Mouse (Mus musculus): ENCODE measurements around the gene Slamf8.

The Slamf8 gene

DNA sequence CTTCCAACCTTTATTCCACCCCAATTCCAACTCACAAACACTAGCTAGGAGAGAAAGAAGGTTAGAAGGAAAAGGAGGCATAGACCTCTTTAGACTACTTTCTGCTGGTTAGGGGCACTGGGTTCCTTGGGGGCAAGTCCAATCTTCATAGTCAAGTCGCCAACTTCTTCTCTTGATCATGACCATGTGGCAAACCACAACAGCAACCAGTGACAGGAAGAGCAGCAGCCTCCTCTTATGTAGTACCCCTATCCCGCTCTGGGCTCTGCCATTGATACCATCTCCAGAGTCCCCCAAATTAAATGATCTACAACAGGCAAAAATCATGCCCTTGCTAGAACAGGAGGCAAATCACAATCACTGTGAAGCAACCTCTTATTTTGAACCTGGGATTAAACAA is 3.6 kb upstream of the Slamf8 start:
- no peak for DNase-seq (ENCODE audit: low spot score in 2 of 2)

DNA sequence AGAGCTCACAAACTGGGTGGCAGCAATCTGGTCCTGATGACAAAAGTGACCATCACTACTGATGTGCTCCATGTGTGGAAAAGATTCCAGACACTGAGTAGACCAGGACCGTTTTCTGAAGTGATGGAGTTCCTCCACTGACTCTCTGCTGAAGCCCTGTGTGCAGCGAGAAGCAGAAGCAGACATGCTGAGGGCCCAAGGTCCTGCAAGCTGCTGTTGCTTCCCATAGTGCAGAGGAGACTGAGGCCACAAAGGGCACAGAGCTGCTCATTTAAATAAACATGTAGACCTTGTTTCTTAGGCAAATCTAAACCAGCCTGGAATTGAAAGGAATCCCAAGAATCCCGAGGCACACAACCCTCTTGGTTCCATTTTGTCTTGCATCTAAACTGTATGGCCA is 3.0 kb upstream of the Slamf8 start:
- no peak for DNase-seq (ENCODE audit: low spot score in 2 of 2)

DNA sequence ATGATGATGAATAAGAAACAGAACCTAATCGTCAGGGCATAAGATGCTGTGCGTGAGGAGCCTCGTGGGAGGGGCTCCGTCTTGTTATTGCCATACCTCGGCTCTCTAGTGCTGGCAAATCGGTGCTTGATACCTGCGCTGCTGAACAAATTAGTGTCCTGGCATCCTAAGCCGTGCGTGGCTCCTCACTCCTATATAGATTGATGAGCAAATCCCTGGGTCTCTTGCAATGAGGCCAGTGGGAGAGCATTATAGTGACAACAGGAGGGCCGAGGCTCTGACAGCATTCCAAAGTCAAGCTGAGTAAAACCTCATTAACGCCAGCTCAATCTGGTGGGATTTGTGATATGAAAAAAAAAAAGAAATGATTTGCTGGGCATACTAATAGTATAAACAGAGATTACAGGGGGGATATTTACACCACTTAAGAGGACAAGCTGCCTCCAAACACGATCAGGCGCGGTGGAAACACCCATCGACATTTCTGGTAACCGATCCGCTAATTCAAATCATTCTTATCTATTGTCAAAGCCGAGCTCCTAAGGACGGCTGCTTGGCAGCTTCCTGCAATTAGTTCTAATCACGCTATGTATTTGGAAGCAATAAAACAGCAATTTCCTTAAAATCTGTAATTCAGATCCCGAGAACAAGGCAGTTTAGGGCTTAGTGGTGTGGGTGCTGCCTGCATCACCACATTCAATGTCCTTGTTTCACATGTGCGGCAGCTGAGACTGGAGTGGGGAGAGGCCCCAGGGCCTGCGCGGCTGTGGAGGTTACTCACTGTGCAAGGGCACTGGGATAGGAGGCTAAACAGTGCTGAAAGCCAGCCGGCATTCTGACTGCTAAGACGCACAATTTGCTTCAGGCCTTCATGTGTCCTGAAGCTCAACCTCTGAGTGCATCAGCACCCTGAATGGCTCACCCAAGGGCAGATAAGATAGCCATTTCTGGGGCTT is 4.5 kb downstream of the Slamf8 start:
- no peak for DNase-seq (ENCODE audit: low spot score in 2 of 2)

DNA sequence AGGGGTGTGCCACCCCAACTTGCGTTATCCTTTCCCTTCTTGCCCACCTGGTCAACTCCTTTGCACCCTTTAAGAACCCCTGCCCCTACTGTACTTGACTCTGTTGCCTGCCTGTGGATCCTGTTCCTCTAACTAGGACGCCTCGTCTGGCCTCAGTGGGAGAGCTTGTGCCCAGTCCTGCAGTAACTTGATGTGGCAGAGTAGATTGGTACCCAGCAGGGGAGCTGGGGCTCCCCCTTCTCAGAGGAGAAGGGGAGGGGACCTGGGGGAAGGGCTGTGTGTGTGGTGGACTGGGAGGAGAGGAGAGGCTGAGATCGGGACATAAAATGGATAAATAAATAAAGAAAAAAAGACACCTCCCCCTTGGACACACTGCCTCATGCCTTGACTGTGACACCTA is 5.3 kb downstream of the Slamf8 start:
- no peak for DNase-seq (ENCODE audit: low spot score in 2 of 2)

DNA sequence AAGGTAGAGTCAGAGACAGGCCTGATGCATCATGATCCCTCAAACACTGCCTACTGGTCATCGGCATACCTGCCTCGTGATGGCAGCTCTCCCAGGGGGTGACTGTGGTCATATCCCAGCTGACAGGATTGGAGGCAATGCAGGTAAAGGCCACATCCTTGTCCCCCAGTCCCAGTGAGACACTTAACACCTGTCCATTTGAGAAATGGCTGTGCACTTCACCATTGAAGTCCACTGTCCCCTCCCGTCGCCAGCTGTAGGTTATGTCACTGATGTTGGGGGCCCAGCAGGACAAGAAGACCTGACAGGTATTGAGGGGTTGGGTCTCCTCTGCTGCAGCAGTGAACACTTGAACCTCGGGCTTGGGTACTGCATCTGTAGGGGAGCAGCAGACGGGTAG is 6.1 kb downstream of the Slamf8 start:
- DNase-seq (ENCODE audit: low spot score in 2 of 2) = no peak

DNA sequence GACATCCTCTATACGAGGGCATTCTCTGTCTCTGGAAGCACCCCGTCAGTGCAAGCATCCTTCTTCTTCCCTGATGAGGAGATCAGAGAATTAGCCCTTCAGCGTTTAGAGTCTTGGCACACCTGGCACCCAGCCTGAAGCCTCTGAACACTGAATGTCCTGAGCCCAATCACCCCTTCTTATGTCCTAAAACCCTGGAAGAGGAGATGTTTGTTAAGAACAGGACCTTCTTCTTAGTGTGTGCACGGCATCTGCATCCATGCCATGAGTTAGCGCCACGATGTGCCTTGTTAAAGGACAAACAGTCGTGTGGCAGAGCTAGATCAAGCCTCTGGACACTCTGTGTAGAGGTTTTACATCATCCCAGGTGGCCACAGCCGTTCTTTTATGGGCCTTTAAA is 7.9 kb downstream of the Slamf8 start:
- no peak for DNase-seq (ENCODE audit: low spot score in 2 of 2)

DNA sequence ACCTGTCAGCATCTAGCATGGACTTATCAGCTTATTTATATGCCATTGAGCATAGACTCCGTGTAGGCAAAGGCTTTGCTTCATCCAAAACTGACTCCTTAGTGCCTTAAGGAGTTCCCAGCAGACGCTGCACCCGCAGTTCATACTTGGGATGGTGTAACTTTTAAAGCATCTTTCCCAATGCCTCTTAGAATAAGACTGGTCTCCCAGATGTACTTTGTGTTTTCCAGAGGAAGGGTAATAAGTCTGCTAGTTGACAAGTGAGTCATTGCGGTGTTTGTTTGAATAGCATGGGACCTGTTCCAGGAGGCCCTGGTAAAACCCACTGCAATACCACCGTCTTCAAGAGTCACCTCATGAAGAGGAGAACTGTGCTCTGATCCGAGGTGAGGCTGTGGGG is 10.3 kb downstream of the Slamf8 start:
- DNase-seq (ENCODE audit: low spot score in 2 of 2) = no peak

DNA sequence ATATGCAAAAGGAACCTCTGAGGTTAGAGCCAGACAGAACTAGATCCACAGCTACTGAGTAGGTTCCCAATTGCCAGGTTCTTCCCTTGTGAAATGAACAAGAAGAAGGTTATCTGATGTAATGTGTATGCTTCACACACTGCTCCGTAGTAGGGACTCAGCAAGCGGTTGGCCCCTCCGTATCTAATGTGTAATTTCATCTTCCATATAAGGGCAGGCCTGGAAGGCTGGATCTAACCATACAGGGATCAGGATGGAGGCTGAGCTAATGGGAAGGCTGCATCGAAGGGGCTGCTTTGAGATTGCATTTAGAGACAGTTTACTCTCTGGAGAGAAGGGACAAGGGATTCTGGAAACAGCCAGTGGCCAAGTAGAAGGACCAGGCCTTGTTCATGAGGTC is 22.6 kb downstream of the Slamf8 start:
- no peak for DNase-seq (ENCODE audit: low spot score in 2 of 2)

DNA sequence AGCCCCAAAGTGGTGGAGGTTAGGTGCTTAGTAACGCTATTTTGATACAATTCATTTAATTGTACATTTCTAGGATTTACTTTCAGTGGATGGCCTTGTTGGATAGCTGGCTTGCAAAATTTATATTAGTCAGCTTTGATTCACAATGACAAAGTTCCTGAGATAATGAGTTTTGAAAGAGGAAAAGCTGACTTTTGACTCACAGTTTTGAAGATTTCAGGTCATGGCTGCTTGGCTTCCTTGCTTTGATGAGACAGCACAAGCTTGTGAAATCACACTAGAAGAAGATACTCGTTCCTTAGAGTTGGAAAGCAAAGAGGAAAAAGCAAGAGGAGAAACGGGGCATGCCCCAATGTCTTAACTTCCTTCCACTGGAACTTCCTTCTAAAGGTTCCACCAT is 24.2 kb downstream of the Slamf8 start:
- no peak for DNase-seq (ENCODE audit: low spot score in 2 of 2)

DNA sequence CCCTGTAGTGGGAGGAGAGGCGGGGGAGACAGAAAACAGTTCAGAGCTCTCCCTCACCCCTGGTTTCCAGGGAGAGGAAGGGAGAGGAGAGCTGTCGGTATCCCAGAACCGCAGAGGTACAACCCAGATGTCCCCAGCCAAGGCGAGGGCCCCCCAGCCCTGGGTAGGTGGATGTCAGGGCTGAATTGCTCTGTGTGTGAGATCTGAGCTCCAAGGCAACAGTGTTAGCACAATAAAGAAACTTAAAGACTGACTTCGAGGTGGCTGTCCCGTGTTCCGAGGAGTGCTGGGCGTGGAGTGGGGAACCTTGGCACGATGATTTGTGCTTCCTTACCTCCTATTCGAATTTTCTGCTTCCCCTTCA is 26.9 kb downstream of the Slamf8 start:
- DNase-seq (ENCODE audit: low spot score in 2 of 2) = no peak

DNA sequence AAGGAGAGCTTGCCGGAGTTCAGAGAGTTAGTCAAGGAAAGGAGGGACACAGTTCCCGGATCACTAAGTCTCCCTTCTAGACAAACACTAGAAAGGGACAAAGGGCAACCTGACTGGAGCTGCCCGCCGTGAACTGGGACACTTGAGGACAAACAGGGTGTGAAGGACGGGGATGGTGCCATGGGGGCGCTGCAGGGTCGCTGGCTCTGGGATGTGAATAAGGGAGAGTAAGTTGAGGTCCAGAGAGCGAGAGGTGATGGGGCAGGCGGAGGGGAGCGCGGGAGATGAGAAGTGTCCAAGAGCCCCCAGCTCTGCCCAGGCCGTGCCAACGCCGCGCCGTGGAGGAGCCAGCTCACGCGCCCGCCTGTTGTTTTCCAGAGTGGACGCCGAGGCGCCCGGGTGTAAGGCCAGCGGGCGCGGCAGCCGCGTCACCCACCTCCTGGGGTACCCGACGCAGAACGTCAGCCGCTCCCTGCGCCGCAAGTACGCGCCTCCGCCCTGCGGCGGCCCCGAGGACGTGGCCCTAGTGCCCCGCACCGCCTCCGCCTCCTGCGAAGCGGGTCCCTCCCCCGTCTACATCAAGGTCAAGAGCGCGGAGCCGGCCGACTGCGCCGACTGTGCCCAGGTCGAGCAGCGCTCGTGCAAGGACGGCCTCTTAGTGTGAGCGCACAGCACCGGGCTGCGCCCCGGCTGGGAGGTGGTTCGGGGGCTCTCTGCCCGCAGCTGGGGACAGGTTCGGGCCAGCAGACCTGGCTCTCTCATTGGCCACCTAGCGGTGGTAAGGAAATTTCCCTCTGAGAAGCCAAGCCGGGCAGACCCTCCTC is 27.5 kb downstream of the Slamf8 start:
- peak; percentile 37 to 73 for DNase-seq (ENCODE audit: low spot score in 2 of 2)

DNA sequence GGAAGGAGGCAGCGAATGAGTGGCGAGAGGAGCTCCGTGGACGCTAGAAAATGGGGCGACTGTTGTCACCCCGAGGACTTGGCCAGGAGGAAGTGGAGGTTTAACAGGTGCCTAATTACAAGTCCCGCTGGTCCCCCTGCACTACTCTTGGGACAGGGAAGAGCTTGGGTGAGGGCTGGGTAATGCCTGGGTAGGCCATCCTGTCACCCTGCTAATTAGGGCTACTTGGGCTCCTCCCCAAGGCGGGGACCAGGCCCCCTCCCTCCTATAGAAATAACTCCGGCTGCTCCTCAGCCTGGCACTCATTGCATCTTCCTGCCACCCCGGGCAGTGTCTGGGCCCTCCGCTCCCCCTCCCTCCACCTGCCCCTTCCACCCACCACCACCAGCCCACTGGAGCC is 34.7 kb downstream of the Slamf8 start, which contains the start of gene Vsig8:
Gene Vsig8, plus strand, starts transcription at position 301 of the 400 bp plus-strand sequence.
- DNase-seq (ENCODE audit: low spot score in 2 of 2) = no peak

DNA sequence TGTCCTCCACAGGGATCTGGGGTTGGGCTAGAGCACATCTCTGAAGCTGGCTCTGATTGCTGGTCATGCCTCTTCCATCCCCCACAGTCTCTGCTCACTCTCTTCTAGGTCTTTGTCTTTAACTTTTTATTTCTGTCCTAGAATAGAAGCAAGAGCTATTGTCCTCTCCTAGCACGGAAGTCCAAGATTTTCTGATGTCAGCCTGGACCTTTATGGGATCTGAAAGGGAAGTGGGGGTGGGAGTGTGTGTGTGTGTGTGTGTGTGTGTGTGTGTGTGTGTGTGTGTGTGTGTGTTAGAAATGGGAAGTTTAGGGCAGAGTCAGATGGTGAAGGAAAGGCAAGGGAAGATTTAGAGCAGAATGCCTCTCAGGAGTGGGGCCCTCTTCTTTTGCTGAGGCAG is 37.7 kb downstream of the Slamf8 start:
- DNase-seq (ENCODE audit: low spot score in 2 of 2) = no peak

DNA sequence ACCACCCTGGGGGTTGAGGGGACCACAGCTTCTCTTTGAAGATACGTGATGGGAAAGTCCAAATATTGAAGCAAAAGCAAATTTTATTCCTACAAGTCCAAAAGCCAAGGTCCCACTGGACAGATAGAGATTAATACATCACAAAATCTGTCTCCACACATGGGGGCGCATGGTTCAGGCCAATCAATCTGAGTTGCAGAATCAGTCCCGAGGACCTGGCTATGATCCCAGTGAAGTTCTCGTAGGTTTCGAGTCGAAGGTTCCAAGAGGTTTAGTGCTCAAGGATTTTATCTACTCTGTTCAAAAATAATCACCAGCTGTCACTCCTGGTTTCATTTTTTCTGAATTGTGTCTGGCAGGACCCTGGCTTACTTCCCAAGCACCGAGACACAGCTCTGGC is 39.4 kb downstream of the Slamf8 start:
- DNase-seq (ENCODE audit: low spot score in 2 of 2) = no peak

DNA sequence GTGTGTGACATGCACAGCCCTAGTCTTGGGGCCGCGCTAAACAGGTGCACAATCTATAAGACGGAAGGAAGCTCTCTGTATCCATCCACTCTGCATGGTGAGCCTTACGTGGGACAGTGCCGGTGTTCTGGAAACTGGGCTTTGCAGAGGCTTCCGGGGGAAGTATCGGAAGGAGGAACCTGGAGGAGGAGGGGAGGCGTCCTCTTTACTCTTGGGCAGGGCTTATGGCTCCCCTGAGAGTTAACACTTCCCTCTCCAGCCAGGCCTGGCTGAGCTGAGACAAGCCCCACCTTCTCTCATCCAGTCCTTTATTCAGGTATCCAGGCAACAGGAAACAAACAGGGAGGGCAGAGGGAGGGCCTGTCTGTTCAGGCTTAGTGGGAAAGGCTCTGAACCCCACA is 39.8 kb downstream of the Slamf8 start:
- peak; percentile 54 to 73 for DNase-seq (ENCODE audit: low spot score in 2 of 2)

DNA sequence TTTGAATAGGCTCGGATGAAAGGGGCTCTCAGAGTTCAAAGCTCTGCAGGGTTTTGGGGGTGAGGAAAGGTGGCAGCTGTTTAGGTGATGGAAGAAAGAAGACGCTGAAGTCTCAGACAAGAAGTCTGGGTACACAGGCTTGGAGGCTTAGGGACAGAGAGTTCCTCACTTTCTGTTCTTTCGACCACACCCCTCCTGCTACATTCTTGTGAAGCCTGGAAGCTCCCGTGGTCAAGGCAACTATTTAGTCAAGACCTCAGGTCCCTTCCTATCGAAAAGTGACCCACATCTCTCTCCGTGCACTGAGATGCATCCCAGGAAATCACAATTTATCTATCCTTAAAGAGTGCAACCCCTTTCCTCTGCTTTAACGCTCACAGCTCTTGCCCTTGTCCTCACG is 40.7 kb downstream of the Slamf8 start:
- DNase-seq (ENCODE audit: low spot score in 2 of 2) = no peak

DNA sequence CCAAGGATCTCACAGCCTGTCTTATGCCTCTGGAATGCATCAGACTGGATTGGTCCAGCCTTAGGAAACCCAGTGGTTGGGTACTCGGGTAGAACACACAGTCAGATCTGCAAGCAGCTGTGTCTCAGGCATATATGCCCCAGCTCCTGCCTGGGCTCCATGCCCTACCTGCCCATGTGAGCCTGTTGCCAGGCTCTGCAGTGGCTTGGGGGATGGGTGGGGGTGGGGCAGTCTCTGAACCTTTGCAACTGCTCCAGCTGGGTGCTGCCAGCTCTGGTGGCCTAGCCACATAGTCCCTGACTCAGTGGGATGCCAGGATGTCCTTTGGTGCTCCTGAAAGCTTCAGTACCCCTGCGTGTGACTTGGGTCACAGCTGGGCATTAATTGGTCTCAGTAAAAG is 41.1 kb downstream of the Slamf8 start:
- no peak for DNase-seq (ENCODE audit: low spot score in 2 of 2)

DNA sequence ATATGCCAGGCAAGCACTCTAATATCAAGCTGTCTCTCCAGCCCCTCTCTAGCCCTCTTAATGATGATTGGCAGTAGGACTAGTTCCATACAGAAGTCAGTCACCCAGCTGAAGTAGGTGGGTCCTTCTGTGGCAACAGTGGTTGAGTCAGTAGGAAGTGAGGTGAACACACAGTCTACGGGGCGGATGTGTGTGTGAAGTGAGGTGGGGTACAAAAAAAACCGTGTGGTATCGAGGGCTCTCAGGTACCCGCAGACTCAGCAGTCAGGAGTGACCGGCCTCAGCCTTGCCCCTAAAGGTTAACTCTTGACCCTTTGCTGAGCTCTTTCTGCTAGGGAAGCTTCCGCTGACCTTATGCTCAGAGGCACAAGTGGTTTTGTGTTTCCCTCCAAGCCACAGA is 41.9 kb downstream of the Slamf8 start:
- no peak for DNase-seq (ENCODE audit: low spot score in 2 of 2)

DNA sequence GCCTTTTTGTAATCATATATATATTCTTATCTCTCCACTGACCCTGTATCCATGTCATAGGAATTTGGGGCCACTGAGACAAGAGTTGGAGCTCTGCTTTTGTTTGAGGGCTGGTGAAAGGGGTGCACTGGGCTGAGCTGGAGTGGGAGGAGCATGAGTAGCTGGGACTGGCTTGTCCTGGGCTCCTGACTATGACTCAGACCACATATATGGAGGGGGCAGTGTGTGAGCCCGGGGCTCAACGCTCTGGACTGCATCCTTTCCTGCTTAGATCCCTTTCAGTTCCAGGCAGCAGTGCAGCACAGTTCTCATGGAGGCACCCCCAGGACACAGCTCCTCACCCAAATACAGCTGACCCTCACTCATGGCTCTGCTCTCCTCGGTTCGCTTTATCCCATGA is 44.3 kb downstream of the Slamf8 start:
- no peak for DNase-seq (ENCODE audit: low spot score in 2 of 2)

DNA sequence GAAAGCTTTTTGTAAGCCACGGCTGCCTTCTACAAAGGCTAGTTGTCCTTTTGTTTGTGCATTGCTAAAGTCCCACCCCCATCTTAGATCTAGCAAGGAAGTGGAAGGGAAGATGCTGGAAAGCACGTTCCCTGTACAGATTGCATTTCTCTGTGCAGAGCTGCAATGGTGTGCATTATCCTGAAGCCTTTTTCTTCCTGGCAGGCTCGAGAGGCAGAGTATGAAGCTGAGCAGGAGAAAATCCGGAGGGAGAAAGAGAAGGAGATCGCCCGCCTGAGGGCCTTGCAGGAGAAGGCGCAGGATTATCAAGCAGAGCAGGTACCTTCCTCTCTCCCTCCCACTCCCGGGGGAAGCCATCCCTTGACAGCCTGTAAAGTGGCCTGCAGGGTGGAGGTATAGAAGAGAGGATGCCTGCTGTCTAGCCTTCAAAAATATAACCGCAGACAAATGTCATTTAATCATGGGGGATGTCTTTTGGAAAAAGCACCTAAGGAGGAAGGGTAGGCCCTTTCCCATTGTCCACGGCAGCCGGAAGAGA is 50.0 kb downstream of the Slamf8 start:
- no peak for DNase-seq (ENCODE audit: low spot score in 2 of 2)

DNA sequence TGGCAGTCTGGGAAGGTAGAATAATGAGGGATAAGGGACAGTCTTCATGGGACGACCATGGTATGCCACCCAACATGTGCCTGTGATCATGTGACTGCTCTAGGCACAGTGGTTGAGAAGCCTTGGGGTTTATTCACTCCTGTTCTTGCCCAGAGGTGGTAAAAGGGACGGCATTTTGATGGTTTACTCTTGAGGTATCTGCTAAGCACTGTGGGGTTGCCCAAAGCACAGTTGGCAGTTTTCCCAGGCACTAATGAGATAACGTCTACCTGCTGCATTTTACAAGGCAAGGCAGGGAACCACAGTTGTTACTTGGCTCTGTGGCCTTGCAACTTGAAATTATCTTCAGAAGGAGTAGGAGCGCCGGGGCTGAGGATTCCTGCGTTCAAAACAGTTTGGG is 50.5 kb downstream of the Slamf8 start:
- no peak for DNase-seq (ENCODE audit: low spot score in 2 of 2)

DNA sequence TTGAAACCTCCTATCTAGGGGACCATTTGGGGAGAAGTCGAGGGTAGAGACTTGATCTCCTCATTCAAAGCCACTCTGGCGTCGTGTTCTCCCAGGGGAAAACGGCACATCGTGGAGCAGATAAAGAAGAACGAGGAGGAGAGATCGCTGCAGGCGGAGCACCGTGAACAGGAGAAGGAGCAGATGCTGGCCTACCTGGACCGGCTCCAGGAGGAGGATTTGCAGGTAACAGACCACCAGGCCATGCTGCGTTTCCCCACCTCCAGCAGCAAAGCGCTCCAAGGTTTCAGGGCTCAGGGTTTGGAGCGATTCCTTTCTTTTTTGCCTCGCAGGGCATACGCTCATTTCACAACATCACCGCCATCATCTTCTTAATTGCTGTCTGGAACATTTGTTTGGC is 55.3 kb downstream of the Slamf8 start:
- no peak for DNase-seq (ENCODE audit: low spot score in 2 of 2)

DNA sequence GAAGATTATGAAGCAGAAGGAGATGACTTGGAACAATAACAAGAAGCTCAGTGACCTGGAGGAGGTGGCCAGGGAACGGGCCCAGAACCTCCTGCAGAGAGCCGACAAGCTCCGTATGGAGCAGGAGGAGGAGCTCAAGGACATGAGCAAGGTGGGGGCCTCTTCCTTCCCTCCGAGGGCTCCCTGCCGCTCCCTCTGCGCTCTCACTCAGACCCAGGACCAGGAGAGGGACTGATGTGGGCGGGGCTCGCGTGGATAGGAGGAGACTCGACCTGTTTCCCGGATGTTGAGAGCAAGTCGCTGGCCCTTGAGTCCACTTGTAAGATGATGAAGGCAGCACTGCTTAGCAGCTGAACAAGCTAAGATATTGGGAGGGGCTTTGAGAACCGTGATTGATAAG is 57.8 kb downstream of the Slamf8 start:
- DNase-seq (ENCODE audit: low spot score in 2 of 2) = no peak

Data from spleen, postnatal 4 days (tissue).